Mouse (Mus musculus) neural tube, embryonic 11.5 days (tissue): ENCODE measurements around the gene Ranbp3l. TPM values are rescaled to one million over a fixed set of nuclear protein-coding genes. Genes with fewer than 3 reads are reported as not detected.

Source experiments
- ATAC-seq: fragments of 200-750 bp; cut with Nextera tagmentation; 2 replicates; pipeline ENCODE4 v1.8.0; 2017; ENCODE audit warnings: moderate number of reproducible peaks, mild to moderate bottlenecking, moderate TSS enrichment, moderate library complexity; ENCODE audit not compliant: insufficient read depth, low FRiP score, low TSS enrichment
- DNase-seq: peaks from one replicate; pipeline ENCODE4 v3.0.0-alpha.2; 2015; ENCODE audit warnings: low spot score
- H3K27ac ChIP-seq: fragments of 300-500 bp; sonication (generic); 2 replicates; pipeline ENCODE4 v1.5.1; 2014; ENCODE audit warnings: low read depth, mild to moderate bottlenecking, low read length
- H3K27me3 ChIP-seq: fragments of 300-500 bp; sonication (generic); 2 replicates; pipeline ENCODE4 v1.6.1; 2014; ENCODE audit warnings: mild to moderate bottlenecking, low read length, mixed read lengths; ENCODE audit not compliant: control insufficient read depth, insufficient read depth
- H3K36me3 ChIP-seq: fragments of 300-500 bp; sonication (generic); 2 replicates; pipeline ENCODE4 v1.6.1; 2014; ENCODE audit warnings: mild to moderate bottlenecking, low read length, moderate library complexity, mixed read lengths; ENCODE audit not compliant: control insufficient read depth, insufficient read depth
- H3K4me1 ChIP-seq: fragments of 300-500 bp; sonication (generic); 2 replicates; pipeline ENCODE4 v1.6.1; 2014; ENCODE audit warnings: low read length, mixed read lengths; ENCODE audit not compliant: control insufficient read depth, insufficient read depth
- H3K4me2 ChIP-seq: fragments of 300-500 bp; sonication (generic); 2 replicates; pipeline ENCODE4 v1.6.1; 2014; ENCODE audit warnings: low read depth, mild to moderate bottlenecking, moderate library complexity
- H3K4me3 ChIP-seq: fragments of 300-500 bp; sonication (generic); 2 replicates; pipeline ENCODE4 v1.5.1; 2014; ENCODE audit warnings: low read depth, low read length
- H3K9ac ChIP-seq: fragments of 300-500 bp; sonication (generic); 2 replicates; pipeline ENCODE4 v1.6.1; 2014; ENCODE audit warnings: mild to moderate bottlenecking, low read length
- H3K9me3 ChIP-seq: fragments of 300-500 bp; sonication (generic); 2 replicates; pipeline ENCODE4 v1.6.1; 2016; ENCODE audit warnings: low read length; ENCODE audit not compliant: control insufficient read depth
- WGBS: fragments of 180-500 bp; shearing (Covaris S2); extraction: QIAGEN DNeasy Blood & Tissue Kit; methylation state at CpG from one replicate; pipeline ENCODE4 v1.1.7; 2014; 5-methylcytosine and 5-hydroxymethylcytosine counted together
- polyA plus RNA-seq: library from polyadenylated mRNA; unstranded; fragments of >200 nt; fragmentation: Nextera tagmentation; extraction: Ambion mirVana; gene quantifications from 2 replicates; pipeline ENCODE4 v1.2.1, GENCODE M21; 2014

Gene Ranbp3l
- polyA plus RNA-seq, 1 experiment from 2014 or later, result not detected

GRCm38 (mm10) chr15:9059856-9060255 is 92.1 kb downstream of the Ranbp3l start:
- no peak for DNase-seq
- Histone ChIP-seq H3K27ac (no peak overlapping the region), H3K27me3 (no peaks in the 10 kb centered on the region), H3K9me3 (no peaks in the 10 kb centered on the region), H3K9ac (no peak overlapping the region), H3K4me3 (no peak overlapping the region), H3K4me2 (no peak overlapping the region), H3K4me1 (no peaks in the 10 kb centered on the region), H3K36me3 (no peaks in the 10 kb centered on the region)
- WGBS, result 86% methylated on average over 2 of the region's 2 CpGs
- ATAC-seq, result no peak

DNA sequence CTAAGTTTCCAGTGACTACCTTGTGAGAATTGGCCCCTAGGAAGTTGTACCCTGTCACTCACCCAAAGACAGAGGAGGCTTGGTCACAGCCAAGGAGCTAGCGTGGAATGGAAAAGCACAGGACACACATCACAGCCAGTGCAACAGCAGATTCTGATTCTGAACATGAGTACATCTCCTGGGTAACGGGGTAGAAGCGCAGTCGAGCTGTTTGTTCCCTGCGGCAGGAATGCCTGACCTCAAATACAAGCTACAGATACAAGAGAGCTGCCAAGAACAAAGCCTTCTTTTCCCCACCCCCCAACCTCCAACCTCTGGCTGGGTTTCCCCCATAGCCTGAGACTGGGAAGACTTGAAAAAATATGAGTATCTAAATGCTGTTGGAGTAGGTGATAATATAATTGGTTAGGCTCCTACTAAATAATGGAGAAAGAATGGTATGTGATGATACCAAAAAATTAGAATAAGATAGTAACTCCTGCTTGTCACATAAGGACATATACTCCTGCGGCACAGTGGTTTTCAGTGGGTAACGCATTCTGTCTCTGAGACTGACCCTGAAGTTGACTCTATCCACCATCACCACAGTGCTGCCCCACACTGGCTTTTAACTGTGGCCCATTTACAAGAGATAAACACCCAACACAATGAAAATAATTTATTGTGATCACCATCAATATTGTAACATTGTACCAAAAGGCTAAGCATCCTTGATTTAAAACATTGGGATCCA is 93.6 kb downstream of the Ranbp3l start:
- no peak for DNase-seq
- WGBS, result 62% methylated on average over 7 of the region's 7 CpGs

DNA sequence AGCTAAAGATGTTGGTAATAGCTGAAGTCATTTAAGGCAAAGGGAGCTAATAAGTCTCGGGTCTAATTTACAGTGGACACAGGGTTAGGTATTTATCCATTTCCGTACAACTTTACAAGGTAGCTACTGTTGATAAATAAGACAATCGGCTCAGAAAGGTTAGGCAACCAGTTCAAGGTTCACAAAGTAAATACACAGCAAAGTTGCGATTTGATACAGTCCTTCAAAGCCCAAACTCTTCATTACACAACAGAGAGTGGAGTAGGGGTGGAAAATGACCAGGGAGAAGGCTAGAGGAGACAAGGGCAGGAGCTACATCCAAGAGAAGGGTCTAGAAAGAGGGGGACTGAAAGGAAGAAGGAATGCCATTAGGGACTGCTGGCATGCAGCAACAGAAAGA is 101.1 kb downstream of the Ranbp3l start:
- no peak overlapping the region for H3K4me2 ChIP-seq
- no peak for DNase-seq
- no peak for ATAC-seq
- no peaks in the 10 kb centered on the region for H3K9me3 ChIP-seq
- H3K27ac ChIP-seq, result no peak overlapping the region
- H3K27me3 ChIP-seq, result no peaks in the 10 kb centered on the region
- H3K9ac ChIP-seq, result no peak overlapping the region
- peaks cover 3% of the 10 kb centered on the region; the same call in 1 of the 2 replicates for H3K4me1 ChIP-seq
- H3K4me3 ChIP-seq, result no peak overlapping the region
- WGBS, result 90% methylated on average over 4 of the region's 4 CpGs
- no peaks in the 10 kb centered on the region for H3K36me3 ChIP-seq

More for the DNA sequence above, 93.6 kb downstream of the Ranbp3l start:
- Histone ChIP-seq H3K4me2 (no peak overlapping the region), H3K27ac (no peak overlapping the region), H3K4me3 (no peak overlapping the region), H3K36me3 (no peaks in the 10 kb centered on the region), H3K9ac (no peak overlapping the region), H3K27me3 (no peaks in the 10 kb centered on the region), H3K4me1 (no peaks in the 10 kb centered on the region), H3K9me3 (no peaks in the 10 kb centered on the region)
- ATAC-seq, result no peak

DNA sequence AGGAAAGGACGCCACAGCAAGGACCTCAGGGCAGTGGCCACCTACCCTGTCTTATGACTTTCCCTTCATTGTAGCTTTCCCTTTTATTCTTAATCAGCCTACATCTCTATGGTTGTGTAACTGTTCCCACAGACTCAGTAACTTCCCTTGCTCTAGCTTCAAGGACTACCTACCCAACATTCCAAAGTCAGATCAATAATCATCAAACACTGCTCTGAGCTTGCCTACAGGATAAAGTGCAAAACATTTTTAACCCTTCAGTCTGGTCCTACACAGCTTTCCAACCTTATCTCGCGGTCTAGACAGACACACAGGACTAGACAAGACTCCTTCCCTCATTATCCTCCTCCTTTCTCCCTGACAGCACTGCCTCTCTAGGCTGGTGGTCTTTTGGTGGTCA is 102.6 kb downstream of the Ranbp3l start:
- H3K4me1 ChIP-seq, result peaks cover 3% of the 10 kb centered on the region; the same call in 1 of the 2 replicates
- no peaks in the 10 kb centered on the region for H3K27me3 ChIP-seq
- H3K36me3 ChIP-seq, result no peaks in the 10 kb centered on the region
- DNase-seq, result no peak
- peak overlapping the region; percentile 77 for H3K9ac ChIP-seq
- peak overlapping the region; percentile 92 for H3K4me3 ChIP-seq
- peak overlapping the region; percentile 80 for H3K27ac ChIP-seq
- ATAC-seq, result peak; percentile 11
- H3K4me2 ChIP-seq, result peak overlapping the region; percentile 69
- no peaks in the 10 kb centered on the region for H3K9me3 ChIP-seq
- 4% methylated on average over 3 of the region's 3 CpGs for whole genome bisulfite sequencing

DNA sequence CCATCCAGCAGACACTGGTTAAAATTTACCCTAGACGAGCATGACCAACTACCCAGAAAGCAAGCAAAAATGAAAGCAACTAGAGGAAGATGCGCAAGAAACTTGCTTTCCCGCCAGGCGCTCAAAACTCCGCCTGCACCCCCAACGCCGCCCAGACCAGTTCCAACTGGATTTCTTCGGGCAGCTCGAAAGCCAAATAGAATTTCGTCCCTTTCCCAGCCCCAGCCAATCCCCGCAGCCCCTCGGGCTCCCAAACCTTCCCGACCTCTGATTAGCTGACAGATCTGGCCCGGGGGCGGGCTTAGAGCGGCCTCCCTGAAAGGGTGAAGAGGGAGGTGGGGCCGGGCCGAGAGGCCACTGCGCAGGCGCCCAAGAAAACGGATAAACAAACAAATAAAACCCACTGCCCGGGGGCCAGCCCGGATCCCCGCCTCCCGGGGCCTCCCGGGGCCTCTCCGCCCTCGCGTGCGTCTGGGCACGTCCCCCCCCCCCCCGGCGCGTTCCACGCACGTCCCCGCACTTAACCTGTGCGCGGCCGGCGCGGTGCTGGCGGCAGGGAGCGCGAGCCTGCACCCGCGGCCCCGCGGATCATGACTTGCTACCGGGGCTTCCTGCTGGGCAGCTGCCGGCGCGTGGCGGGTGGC is 103.3 kb downstream of the Ranbp3l start, which contains the start of gene Nadk2:
TSS of gene Nadk2 (plus strand) at position 349 of the 644 bp plus-strand sequence.
- ATAC-seq (peak; percentile 99), DNase-seq (peak; percentile 99)
- H3K36me3 ChIP-seq, result no peaks in the 10 kb centered on the region
- H3K4me3 ChIP-seq, result peak within 1 kb of the TSS; percentile 92
- H3K27me3 ChIP-seq, result no peaks in the 10 kb centered on the region
- peak within 1 kb of the TSS; percentile 80 for H3K27ac ChIP-seq
- under 1% methylated on average over 31 of the region's 54 CpGs for WGBS
- H3K4me1 ChIP-seq, result peaks cover 3% of the 10 kb centered on the region; the same call in 1 of the 2 replicates
- H3K9me3 ChIP-seq, result no peaks in the 10 kb centered on the region
- H3K9ac ChIP-seq, result peak within 1 kb of the TSS; percentile 89
- H3K4me2 ChIP-seq, result peak within 1 kb of the TSS; percentile 69

- no peaks in the 10 kb centered on the region for H3K36me3 ChIP-seq
- ATAC-seq (peak; percentile 35), DNase-seq (peak; percentile 62)
- peak overlapping the region; percentile 92 for H3K4me3 ChIP-seq
- H3K9ac ChIP-seq, result peak overlapping the region; percentile 89
- no peaks in the 10 kb centered on the region for H3K9me3 ChIP-seq
- H3K27me3 ChIP-seq, result no peaks in the 10 kb centered on the region
- H3K4me2 ChIP-seq, result peak overlapping the region; percentile 67
- H3K4me1 ChIP-seq, result peaks cover 3% of the 10 kb centered on the region; the same call in 1 of the 2 replicates
- under 1% methylated on average over 38 of the region's 66 CpGs for WGBS
- peak overlapping the region; percentile 51 for H3K27ac ChIP-seq
Observed at GRCm38 (mm10) chr15:9071556-9072544, 104.1 kb downstream of the Ranbp3l start.

DNA sequence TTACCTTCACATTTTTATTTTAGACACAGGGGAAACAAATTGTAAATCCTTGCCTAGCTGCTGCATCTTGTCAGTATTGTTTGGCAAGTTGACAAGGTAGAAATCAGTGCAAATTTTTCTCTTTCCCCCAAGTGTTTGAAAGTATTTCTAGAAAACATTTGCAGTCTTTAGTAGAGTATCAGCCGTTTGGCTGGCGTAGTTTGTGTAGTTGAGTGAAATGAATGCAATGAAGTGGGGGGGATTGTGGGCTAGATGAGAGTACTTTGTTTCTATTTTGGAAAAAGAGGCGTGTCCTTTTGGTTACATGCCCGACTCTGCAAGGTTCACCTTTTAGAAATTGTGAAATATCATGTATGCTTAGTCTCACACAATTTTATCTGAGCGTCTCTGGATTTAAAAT is 104.9 kb downstream of the Ranbp3l start:
- H3K4me1 ChIP-seq, result peaks cover 3% of the 10 kb centered on the region; the same call in 1 of the 2 replicates
- no peaks in the 10 kb centered on the region for H3K27me3 ChIP-seq
- DNase-seq (no peak), ATAC-seq (no peak)
- WGBS, result 41% methylated on average over 5 of the region's 5 CpGs
- no peaks in the 10 kb centered on the region for H3K36me3 ChIP-seq
- peak overlapping the region; percentile 92 for H3K4me3 ChIP-seq
- peak overlapping the region; percentile 67 for H3K4me2 ChIP-seq
- no peak overlapping the region for H3K27ac ChIP-seq
- no peaks in the 10 kb centered on the region for H3K9me3 ChIP-seq
- no peak overlapping the region for H3K9ac ChIP-seq

- WGBS, result 60% methylated on average over 12 of the region's 12 CpGs
- DNase-seq, result no peak
- no peaks in the 10 kb centered on the region for H3K9me3 ChIP-seq
- H3K4me1 ChIP-seq, result peaks cover 3% of the 10 kb centered on the region; the same call in 1 of the 2 replicates
- no peak overlapping the region for H3K4me3 ChIP-seq
- H3K27ac ChIP-seq, result no peak overlapping the region
- no peak for ATAC-seq
- H3K9ac ChIP-seq, result no peak overlapping the region
- no peaks in the 10 kb centered on the region for H3K27me3 ChIP-seq
- H3K4me2 ChIP-seq, result peak overlapping the region; percentile 67
- H3K36me3 ChIP-seq, result no peaks in the 10 kb centered on the region
Observed at GRCm38 (mm10) chr15:9073067-9073608, 105.4 kb downstream of the Ranbp3l start.
